Mouse (Mus musculus) hindbrain, embryonic 16.5 days (tissue): ENCODE data around the gene Tor1b. TPM values are rescaled to one million over a fixed set of nuclear protein-coding genes. Genes with fewer than 3 reads are reported as not detected.

Experiments
- ATAC-seq: fragments of 200-750 bp; cut with Nextera tagmentation; 2 replicates; pipeline ENCODE4 v1.8.0; 2017; ENCODE audit warnings: moderate TSS enrichment, moderate library complexity
- H3K27ac ChIP-seq: fragments of 300-500 bp; sonication (generic); 2 replicates; pipeline ENCODE4 v1.5.1; 2014; ENCODE audit warnings: low read depth, mild to moderate bottlenecking, control low read depth, low read length, moderate library complexity
- H3K27me3 ChIP-seq: fragments of 300-500 bp; sonication (generic); replicated peaks from 2 replicates; pipeline ENCODE4 v1.6.1; 2014; ENCODE audit warnings: low read length; ENCODE audit not compliant: control insufficient read depth, insufficient read depth
- H3K36me3 ChIP-seq: fragments of 300-500 bp; sonication (generic); 2 replicates; pipeline ENCODE4 v1.6.1; 2014; ENCODE audit warnings: mild to moderate bottlenecking, low read length, moderate library complexity, mixed read lengths; ENCODE audit not compliant: control insufficient read depth, insufficient read depth
- H3K4me1 ChIP-seq: fragments of 300-500 bp; sonication (generic); 2 replicates; pipeline ENCODE4 v1.6.1; 2014; ENCODE audit warnings: low read depth, low read length; ENCODE audit not compliant: control insufficient read depth, insufficient read depth
- H3K4me2 ChIP-seq: fragments of 300-500 bp; sonication (generic); 2 replicates; pipeline ENCODE4 v1.6.1; 2014; ENCODE audit warnings: mild to moderate bottlenecking, low read length, control low read depth, moderate library complexity
- H3K4me3 ChIP-seq: fragments of 300-500 bp; sonication (generic); 2 replicates; pipeline ENCODE4 v1.5.1; 2014; ENCODE audit warnings: mild to moderate bottlenecking, low read length, control low read depth, moderate library complexity
- H3K9ac ChIP-seq: fragments of 300-500 bp; sonication (generic); 2 replicates; pipeline ENCODE4 v1.6.1; 2014; ENCODE audit warnings: low read depth, mild to moderate bottlenecking, control low read depth, low read length, moderate library complexity
- H3K9me3 ChIP-seq: fragments of 300-500 bp; sonication (generic); 2 replicates; pipeline ENCODE4 v1.6.1; 2014; ENCODE audit warnings: mild to moderate bottlenecking, low read length, moderate library complexity; ENCODE audit not compliant: control insufficient read depth
- WGBS: fragments of 180-500 bp; shearing (Covaris S2); extraction: QIAGEN DNeasy Blood & Tissue Kit; methylation state at CpG from one replicate; pipeline ENCODE4 v1.1.7; 2014; 5-methylcytosine and 5-hydroxymethylcytosine counted together
- polyA plus RNA-seq: library from polyadenylated mRNA; unstranded; fragments of >200 nt; fragmentation: Nextera tagmentation; extraction: Ambion mirVana; gene quantifications from 2 replicates; pipeline ENCODE4 v1.2.1, GENCODE M21; 2015

Tor1b gene
- polyA plus RNA-seq, 1 experiment from 2014 or later: 18.0 TPM

DNA sequence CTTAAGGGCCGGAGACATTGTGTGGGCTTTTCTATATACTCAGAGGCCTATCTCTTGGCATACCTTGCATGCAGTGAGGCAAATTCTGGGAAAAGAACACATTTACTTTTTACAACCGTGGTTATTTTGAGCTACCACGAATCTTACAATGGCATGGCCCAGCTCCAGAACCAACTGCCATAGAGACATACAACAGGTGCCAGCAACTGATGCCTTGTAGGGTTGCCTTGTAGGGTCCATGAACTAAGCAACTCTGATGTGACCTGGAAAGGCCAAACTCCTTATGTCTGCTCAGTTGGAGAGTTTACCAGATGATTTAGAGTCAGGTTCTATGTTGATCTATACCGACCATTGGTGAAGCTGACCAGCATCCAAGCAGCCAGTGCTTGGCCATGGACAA is 42.1 kb downstream of the Tor1b start:
- no peak for ATAC-seq
- H3K27me3 ChIP-seq: no peaks in the 10 kb centered on the region
- no peaks in the 10 kb centered on the region for H3K4me1 ChIP-seq
- 98% methylated on average over 4 of the region's 4 CpGs for WGBS
- H3K4me2 ChIP-seq: no peak overlapping the region
- no peaks in the 10 kb centered on the region for H3K9me3 ChIP-seq
- H3K4me3 ChIP-seq: no peak overlapping the region
- H3K9ac ChIP-seq: no peak overlapping the region
- H3K36me3 ChIP-seq: no peaks in the 10 kb centered on the region; the same call in 1 of the 2 replicates
- no peak overlapping the region for H3K27ac ChIP-seq

- H3K27ac ChIP-seq: no peak overlapping the region
- no peaks in the 10 kb centered on the region for H3K9me3 ChIP-seq
- H3K4me3 ChIP-seq: no peak overlapping the region
- 72% methylated on average over 11 of the region's 11 CpGs for WGBS
- no peak overlapping the region for H3K9ac ChIP-seq
- no peak for ATAC-seq
- H3K4me1 ChIP-seq: no peaks in the 10 kb centered on the region
- H3K4me2 ChIP-seq: no peak overlapping the region
- no peaks in the 10 kb centered on the region for H3K27me3 ChIP-seq
- peaks cover 5% of the 10 kb centered on the region; the same call in 1 of the 2 replicates for H3K36me3 ChIP-seq
Measured at GRCm38 (mm10) chr2:30995432-30995996, 42.8 kb downstream of the Tor1b start.

DNA sequence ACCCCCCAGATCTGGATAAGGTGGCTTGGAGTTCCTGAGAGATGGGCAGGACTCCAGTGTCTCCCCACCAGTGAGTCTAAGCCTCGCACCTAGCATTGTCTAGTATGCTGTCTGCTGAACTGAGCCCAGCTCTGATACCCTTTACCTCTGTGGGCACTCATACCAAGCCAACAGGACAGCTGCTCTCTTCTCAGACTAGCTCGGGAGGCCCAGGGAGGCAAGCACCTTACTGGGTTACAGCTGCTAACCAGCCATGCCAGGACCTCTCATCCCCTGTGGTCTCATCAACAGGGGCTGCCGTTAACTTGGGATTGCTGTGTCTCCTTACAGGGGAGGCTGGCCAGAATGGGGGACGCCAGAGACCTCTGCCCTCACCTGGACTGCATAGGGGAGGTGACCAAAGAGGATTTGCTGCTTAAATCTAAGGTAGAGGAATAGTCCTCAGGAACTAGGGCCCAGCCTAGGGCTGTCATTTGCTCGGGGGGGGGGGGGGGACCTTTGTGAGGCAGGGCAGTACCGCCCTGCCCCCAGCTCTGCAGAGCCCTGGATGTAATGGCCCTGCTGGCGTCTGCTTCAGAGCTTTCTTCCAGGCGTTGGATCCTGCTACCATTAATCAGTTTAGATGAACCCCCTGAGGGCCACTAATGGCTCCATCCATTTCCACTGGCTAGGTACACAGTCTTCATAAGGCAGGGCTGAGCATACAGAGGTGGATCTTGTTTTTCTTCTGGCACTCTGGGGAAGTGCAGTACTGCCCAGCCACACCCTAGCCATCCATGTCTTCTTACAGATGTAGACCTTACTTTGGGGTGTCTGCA is 45.9 kb downstream of the Tor1b start:
- Histone ChIP-seq H3K27ac (no peak overlapping the region), H3K4me1 (no peaks in the 10 kb centered on the region), H3K9ac (no peak overlapping the region), H3K4me3 (no peak overlapping the region), H3K9me3 (no peaks in the 10 kb centered on the region), H3K4me2 (no peak overlapping the region), H3K27me3 (no peaks in the 10 kb centered on the region), H3K36me3 (peaks cover 14% of the 10 kb centered on the region)
- peak; percentile 30; the same call in 1 of the 2 replicates for ATAC-seq
- WGBS: 63% methylated on average over 8 of the region's 8 CpGs

GRCm38 (mm10) chr2:31002857-31003256 is 50.1 kb downstream of the Tor1b start:
- WGBS: 93% methylated on average over 10 of the region's 10 CpGs
- H3K9me3 ChIP-seq: no peaks in the 10 kb centered on the region
- no peak overlapping the region for H3K9ac ChIP-seq
- ATAC-seq: no peak
- H3K36me3 ChIP-seq: peaks cover 26% of the 10 kb centered on the region
- H3K4me1 ChIP-seq: no peaks in the 10 kb centered on the region
- no peaks in the 10 kb centered on the region for H3K27me3 ChIP-seq
- no peak overlapping the region for H3K4me3 ChIP-seq
- H3K4me2 ChIP-seq: no peak overlapping the region
- H3K27ac ChIP-seq: no peak overlapping the region

DNA sequence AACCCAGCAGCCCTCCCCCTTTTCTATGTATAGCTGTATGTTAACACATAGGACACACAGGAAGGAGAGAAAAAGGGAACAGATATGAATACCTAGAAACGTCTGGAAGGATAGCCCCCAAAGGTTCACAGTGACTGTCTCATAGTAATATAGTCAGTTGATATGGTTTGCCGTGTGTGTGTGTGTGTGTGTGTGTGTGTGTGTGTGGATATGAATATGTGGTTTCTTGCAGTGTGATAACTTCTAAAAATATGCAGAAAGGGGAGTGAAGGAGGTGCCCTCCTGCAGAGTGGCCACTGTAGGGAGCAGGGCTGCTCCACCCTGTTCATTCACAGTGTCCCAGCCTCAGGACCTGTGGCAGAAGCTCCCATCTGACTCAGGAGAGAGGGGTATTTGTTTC is 52.7 kb downstream of the Tor1b start:
- Histone ChIP-seq H3K4me1 (no peaks in the 10 kb centered on the region), H3K27me3 (no peaks in the 10 kb centered on the region), H3K36me3 (peaks cover 25% of the 10 kb centered on the region), H3K4me3 (no peak overlapping the region), H3K4me2 (no peak overlapping the region), H3K9me3 (no peaks in the 10 kb centered on the region), H3K9ac (no peak overlapping the region), H3K27ac (no peak overlapping the region)
- 91% methylated on average over 2 of the region's 2 CpGs for WGBS
- no peak for ATAC-seq

GRCm38 (mm10) chr2:31006434-31006833 is 53.7 kb downstream of the Tor1b start:
- ATAC-seq: no peak
- Histone ChIP-seq H3K27me3 (no peaks in the 10 kb centered on the region), H3K4me2 (no peak overlapping the region), H3K9me3 (no peaks in the 10 kb centered on the region), H3K27ac (no peak overlapping the region), H3K4me3 (no peak overlapping the region), H3K36me3 (peaks cover 35% of the 10 kb centered on the region), H3K4me1 (no peaks in the 10 kb centered on the region), H3K9ac (no peak overlapping the region)
- 69% methylated on average over 5 of the region's 5 CpGs for WGBS

GRCm38 (mm10) chr2:31007208-31007607 is 54.4 kb downstream of the Tor1b start:
- ATAC-seq: no peak
- no peak overlapping the region for H3K4me3 ChIP-seq
- 90% methylated on average over 5 of the region's 5 CpGs for WGBS
- no peaks in the 10 kb centered on the region for H3K27me3 ChIP-seq
- no peaks in the 10 kb centered on the region for H3K9me3 ChIP-seq
- no peaks in the 10 kb centered on the region for H3K4me1 ChIP-seq
- no peak overlapping the region for H3K27ac ChIP-seq
- no peak overlapping the region for H3K9ac ChIP-seq
- H3K4me2 ChIP-seq: no peak overlapping the region
- H3K36me3 ChIP-seq: peaks cover 39% of the 10 kb centered on the region

Other genes starting within 250 kb of the Tor1b start
- gene 1700001O22Rik, start 149.3 kb upstream of the Tor1b start, polyA plus RNA-seq: 1.4 and 1.5 TPM in 2 replicates
- gene Ntmt1, start 145.1 kb upstream of the Tor1b start, polyA plus RNA-seq: 99.3 and 108 TPM in 2 replicates
- gene Asb6, start 122.6 kb upstream of the Tor1b start, polyA plus RNA-seq: 44.9 and 47.2 TPM in 2 replicates
- 2.3 and 2.5 TPM in 2 replicates for gene Prrx2, start 118.0 kb upstream of the Tor1b start, polyA plus RNA-seq
- gene Ptges, start 23.1 kb upstream of the Tor1b start, polyA plus RNA-seq: 6.3 and 6.9 TPM in 2 replicates
- gene Tor1a, start 15.0 kb downstream of the Tor1b start, polyA plus RNA-seq: 94.2 and 94.8 TPM in 2 replicates
- 92.1 and 93.0 TPM in 2 replicates for gene BC005624, start 29.2 kb downstream of the Tor1b start, polyA plus RNA-seq
- gene Usp20, start 29.3 kb downstream of the Tor1b start, polyA plus RNA-seq: 42.9 and 53.2 TPM in 2 replicates
- gene Fnbp1, start 189.0 kb downstream of the Tor1b start, polyA plus RNA-seq: 35.8 and 36.7 TPM in 2 replicates
- gene Gpr107, start 199.4 kb downstream of the Tor1b start, polyA plus RNA-seq: 34.4 and 37.3 TPM in 2 replicates